Mouse (Mus musculus) kidney, postnatal 0 days (tissue): ENCODE data around the gene Lrch3. TPM values are rescaled to one million over a fixed set of nuclear protein-coding genes. Genes with fewer than 3 reads are reported as not detected.

Source experiments
- ATAC-seq: fragments of 200-750 bp; cut with Nextera tagmentation; replicated peaks from 2 replicates; pipeline ENCODE4 v1.8.0; 2017; ENCODE audit warnings: low read depth, moderate number of reproducible peaks, moderate TSS enrichment, moderate library complexity; ENCODE audit not compliant: low FRiP score
- DNase-seq: peaks from one replicate; pipeline ENCODE4 v3.0.0-alpha.2; 2016; ENCODE audit warnings: low spot score
- H3K27ac ChIP-seq: fragments of 300-500 bp; sonication (generic); 2 replicates; pipeline ENCODE4 v1.5.1; 2014; ENCODE audit warnings: mild to moderate bottlenecking
- H3K27me3 ChIP-seq: fragments of 300-500 bp; sonication (generic); 2 replicates; pipeline ENCODE4 v1.6.1; 2014; ENCODE audit warnings: low read length, mixed read lengths; ENCODE audit not compliant: insufficient read depth
- H3K36me3 ChIP-seq: fragments of 300-500 bp; sonication (generic); 2 replicates; pipeline ENCODE4 v1.6.1; 2014; ENCODE audit warnings: low read length, mixed read lengths; ENCODE audit not compliant: insufficient read depth
- H3K4me1 ChIP-seq: fragments of 300-500 bp; sonication (generic); replicated peaks from 2 replicates; pipeline ENCODE4 v1.6.1; 2014; ENCODE audit warnings: antibody characterized with exemption, low read length, mixed read lengths; ENCODE audit not compliant: insufficient read depth
- H3K4me2 ChIP-seq: fragments of 300-500 bp; sonication (generic); 2 replicates; pipeline ENCODE4 v1.6.1; 2014; ENCODE audit warnings: mild to moderate bottlenecking, low read length, moderate library complexity, mixed read lengths
- H3K4me3 ChIP-seq: fragments of 300-500 bp; sonication (generic); replicated peaks from 2 replicates; pipeline ENCODE4 v1.5.1; 2014; ENCODE audit warnings: low read depth, low read length
- H3K9ac ChIP-seq: fragments of 300-500 bp; sonication (generic); 2 replicates; pipeline ENCODE4 v1.6.1; 2014; ENCODE audit warnings: low read depth, low read length
- H3K9me3 ChIP-seq: fragments of 300-500 bp; sonication (generic); replicated peaks from 2 replicates; pipeline ENCODE4 v1.6.1; 2016; ENCODE audit warnings: low read length, inconsistent platforms, mixed read lengths
- CTCF ChIP-seq: IDR thresholded peaks from 2 replicates; pipeline ENCODE4 v1.5.1; 2016; ENCODE audit warnings: antibody characterized with exemption, low read depth, mild to moderate bottlenecking, moderate library complexity
- WGBS: fragments of 180-500 bp; shearing (Covaris S2); extraction: QIAGEN DNeasy Blood & Tissue Kit; methylation state at CpG from one replicate; pipeline ENCODE4 v1.1.7; 2014; 5-methylcytosine and 5-hydroxymethylcytosine counted together
- polyA plus RNA-seq: library from polyadenylated mRNA; unstranded; fragments of >200 nt; fragmentation: Nextera tagmentation; extraction: Ambion mirVana; gene quantifications from 2 replicates; pipeline ENCODE4 v1.2.1, GENCODE M21; 2015

The Lrch3 gene
- polyA plus RNA-seq, 1 experiment from 2014 or later: 14.1 TPM

- Histone ChIP-seq H3K4me1 (no peaks in the 10 kb centered on the region; the same call in 1 of the 2 replicates), H3K9me3 (no peaks in the 10 kb centered on the region; the same call in 1 of the 2 replicates), H3K4me3 (no peak overlapping the region), H3K27ac (no peak overlapping the region), H3K36me3 (no peaks in the 10 kb centered on the region), H3K27me3 (no peaks in the 10 kb centered on the region), H3K4me2 (no peak overlapping the region), H3K9ac (no peak overlapping the region)
- ATAC-seq: no peak
- no peak for DNase-seq
- WGBS: 82% methylated on average over 5 of the region's 5 CpGs
- TF ChIP-seq CTCF: no peak
Measured at GRCm38 (mm10) chr16:32945379-32945778, 31.5 kb downstream of the Lrch3 start.

DNA sequence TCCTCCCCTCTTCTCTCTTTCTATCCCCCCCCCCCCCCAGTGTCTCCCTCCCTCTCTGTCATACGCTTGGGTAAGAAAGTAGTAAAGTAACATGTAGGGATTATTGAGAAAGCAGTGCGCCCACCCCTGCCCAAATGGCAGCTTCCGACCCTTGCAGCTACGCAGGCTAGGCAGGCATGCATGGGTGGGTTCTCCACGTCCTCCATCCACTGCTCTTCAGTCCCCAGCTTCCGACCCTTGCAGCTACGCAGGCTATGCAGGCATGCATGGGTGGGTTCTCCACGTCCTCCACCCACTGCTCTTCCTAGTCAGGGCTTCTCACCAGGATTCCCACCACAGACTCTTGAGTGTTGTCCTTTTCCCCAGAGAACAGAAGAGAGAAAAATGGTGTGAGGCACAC, 34.1 kb downstream of the Lrch3 start:
- H3K4me2 ChIP-seq: no peak overlapping the region
- 41% methylated on average over 8 of the region's 8 CpGs for WGBS
- DNase-seq: no peak
- no peak overlapping the region for H3K4me3 ChIP-seq
- no peak overlapping the region for H3K9ac ChIP-seq
- no peaks in the 10 kb centered on the region; the same call in 1 of the 2 replicates for H3K4me1 ChIP-seq
- no peaks in the 10 kb centered on the region; the same call in 1 of the 2 replicates for H3K9me3 ChIP-seq
- no peak overlapping the region for H3K27ac ChIP-seq
- no peak for TF ChIP-seq CTCF
- ATAC-seq: peak; percentile 40; the same call in 1 of the 2 replicates
- H3K27me3 ChIP-seq: no peaks in the 10 kb centered on the region
- H3K36me3 ChIP-seq: no peaks in the 10 kb centered on the region

DNA sequence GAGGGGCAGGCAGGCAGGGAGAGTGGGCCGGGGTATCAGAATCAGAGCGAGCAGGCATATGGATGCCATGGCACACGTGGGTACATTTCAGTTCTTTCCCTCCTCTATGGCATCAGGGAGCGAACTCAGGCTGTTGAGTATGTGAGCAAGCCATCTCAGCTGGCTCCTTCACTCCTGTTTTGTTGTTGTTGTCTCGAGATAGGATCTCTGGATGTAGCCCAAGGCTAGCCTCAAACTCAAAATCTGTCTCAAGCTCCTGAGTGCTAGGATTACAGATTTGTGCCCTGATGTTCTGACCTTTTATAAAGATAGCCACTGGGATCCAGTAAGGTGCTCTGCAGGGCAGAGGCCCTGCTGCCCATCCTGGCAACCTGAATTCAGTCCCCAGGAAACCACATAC, 34.8 kb downstream of the Lrch3 start:
- ATAC-seq (no peak), DNase-seq (no peak)
- H3K4me3 ChIP-seq: no peak overlapping the region
- H3K36me3 ChIP-seq: no peaks in the 10 kb centered on the region
- H3K27ac ChIP-seq: no peak overlapping the region
- 79% methylated on average over 5 of the region's 5 CpGs for WGBS
- no peak for TF ChIP-seq CTCF
- no peak overlapping the region for H3K9ac ChIP-seq
- H3K9me3 ChIP-seq: no peaks in the 10 kb centered on the region; the same call in 1 of the 2 replicates
- H3K4me2 ChIP-seq: no peak overlapping the region
- no peaks in the 10 kb centered on the region for H3K27me3 ChIP-seq
- H3K4me1 ChIP-seq: no peaks in the 10 kb centered on the region; the same call in 1 of the 2 replicates

DNA sequence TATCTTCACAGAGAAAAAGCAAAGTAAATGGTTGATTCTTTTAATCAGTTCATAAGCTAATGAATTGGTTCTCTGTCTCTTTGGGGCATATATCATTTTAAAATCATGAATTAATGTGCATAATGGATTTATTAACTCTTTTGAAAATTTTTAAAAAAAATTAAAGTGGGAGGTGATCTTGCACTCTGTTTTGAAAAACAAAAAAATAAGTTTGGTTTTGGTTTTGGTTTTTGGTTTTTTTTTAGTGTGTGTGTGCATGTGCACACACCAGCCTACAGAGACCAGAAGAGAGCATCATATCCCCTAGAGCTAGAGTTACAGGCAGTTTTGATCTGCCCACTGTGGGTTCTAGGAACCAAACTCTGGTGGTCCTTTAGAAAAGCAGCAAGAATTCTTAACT, 35.4 kb downstream of the Lrch3 start:
- no peak for DNase-seq

GRCm38 (mm10) chr16:32951074-32951473, 37.2 kb downstream of the Lrch3 start:
- H3K4me3 ChIP-seq: no peak overlapping the region
- ATAC-seq (no peak), DNase-seq (no peak)
- no peaks in the 10 kb centered on the region for H3K27me3 ChIP-seq
- H3K4me2 ChIP-seq: no peak overlapping the region
- WGBS: 90% methylated on average over 2 of the region's 2 CpGs
- no peaks in the 10 kb centered on the region for H3K36me3 ChIP-seq
- no peak overlapping the region for H3K27ac ChIP-seq
- H3K4me1 ChIP-seq: no peaks in the 10 kb centered on the region; the same call in 1 of the 2 replicates
- H3K9ac ChIP-seq: no peak overlapping the region
- no peaks in the 10 kb centered on the region for H3K9me3 ChIP-seq
- peak; percentile 32; the same call in 1 of the 2 replicates for TF ChIP-seq CTCF

More for the DNA sequence above, 35.4 kb downstream of the Lrch3 start:
- Histone ChIP-seq H3K9ac (no peak overlapping the region), H3K27me3 (no peaks in the 10 kb centered on the region), H3K4me3 (no peak overlapping the region), H3K36me3 (no peaks in the 10 kb centered on the region), H3K4me1 (no peaks in the 10 kb centered on the region; the same call in 1 of the 2 replicates), H3K4me2 (no peak overlapping the region), H3K27ac (no peak overlapping the region), H3K9me3 (no peaks in the 10 kb centered on the region; the same call in 1 of the 2 replicates)
- ATAC-seq: no peak
- TF ChIP-seq CTCF: no peak

DNA sequence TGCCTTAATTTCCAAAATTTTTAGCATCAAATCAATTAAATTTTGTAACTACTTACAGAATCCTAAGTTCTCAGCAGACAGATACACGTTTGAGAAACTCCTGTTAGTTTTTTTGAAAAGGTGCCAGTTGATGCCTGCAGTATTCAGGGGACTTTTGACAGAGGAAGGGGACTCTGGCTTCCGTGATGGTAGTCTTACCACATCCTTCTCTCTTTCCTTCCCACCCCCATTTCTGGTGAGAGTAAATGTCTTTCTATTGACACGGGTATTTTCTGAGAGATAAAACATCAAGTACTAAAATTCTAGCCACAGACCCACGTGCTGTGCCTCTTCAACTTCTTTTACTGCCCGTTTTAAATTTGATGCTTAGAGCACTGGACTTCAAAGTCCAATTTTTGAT, 39.9 kb downstream of the Lrch3 start:
- no peak for DNase-seq
- Histone ChIP-seq H3K4me1 (no peaks in the 10 kb centered on the region), H3K9me3 (no peaks in the 10 kb centered on the region), H3K4me3 (no peak overlapping the region), H3K27ac (no peak overlapping the region), H3K27me3 (no peaks in the 10 kb centered on the region), H3K9ac (no peak overlapping the region), H3K36me3 (no peaks in the 10 kb centered on the region), H3K4me2 (no peak overlapping the region)
- TF ChIP-seq CTCF: no peak
- no peak for ATAC-seq
- WGBS: 70% methylated on average over 5 of the region's 5 CpGs

DNA sequence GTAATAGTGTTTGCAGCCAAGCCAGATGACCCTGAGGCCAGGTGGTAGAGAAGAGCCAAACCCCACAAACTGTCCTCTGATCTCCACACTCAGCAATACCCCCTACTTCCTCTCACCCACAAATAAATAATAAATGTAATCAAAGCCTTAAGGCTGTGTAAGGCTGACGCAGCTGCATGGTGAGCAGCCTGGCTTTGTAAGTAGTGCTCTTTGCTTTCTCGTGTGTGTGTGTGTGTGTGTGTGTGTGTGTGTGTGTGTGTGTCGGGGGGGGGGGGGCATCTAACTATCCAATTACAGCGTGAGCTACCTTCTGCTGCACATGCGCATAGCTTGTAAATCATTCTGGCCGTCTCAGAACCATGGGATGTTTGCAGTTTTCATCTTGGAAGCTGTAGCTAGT, 40.4 kb downstream of the Lrch3 start:
- DNase-seq (no peak), ATAC-seq (no peak)
- H3K36me3 ChIP-seq: no peaks in the 10 kb centered on the region
- WGBS: 41% methylated on average over 6 of the region's 6 CpGs
- no peaks in the 10 kb centered on the region for H3K27me3 ChIP-seq
- H3K9ac ChIP-seq: no peak overlapping the region
- TF ChIP-seq CTCF: no peak
- H3K4me3 ChIP-seq: no peak overlapping the region
- H3K4me2 ChIP-seq: no peak overlapping the region
- H3K4me1 ChIP-seq: no peaks in the 10 kb centered on the region
- H3K27ac ChIP-seq: no peak overlapping the region
- H3K9me3 ChIP-seq: no peaks in the 10 kb centered on the region
